Mouse (Mus musculus) urinary bladder, postnatal 10 days (tissue): ENCODE measurements around the gene Sumf1.

ENCODE experiments used
- DNase-seq: peaks from one replicate; pipeline ENCODE4 v3.0.0; 2022; ENCODE audit warnings: low spot score

Gene Sumf1

DNA sequence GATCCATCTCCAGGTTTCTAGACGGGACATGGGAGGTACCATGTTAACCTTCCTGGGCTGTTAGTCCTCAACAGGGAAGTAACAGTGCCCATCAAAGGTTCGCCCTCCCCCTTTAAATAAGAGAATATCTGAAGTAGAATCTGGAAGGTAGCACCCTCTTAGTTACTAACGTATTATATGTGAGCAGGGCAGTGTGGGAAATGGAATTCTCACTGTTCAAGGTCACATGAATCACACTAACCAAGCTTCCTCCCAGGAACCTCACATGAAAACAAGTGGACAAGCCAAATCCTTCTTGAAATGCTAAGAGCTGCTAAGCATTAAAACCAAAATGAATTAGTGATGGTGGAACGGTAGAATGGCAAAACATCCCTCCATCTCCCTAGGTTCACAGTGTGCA lies 38.7 kb downstream of the Sumf1 start:
- no peak for DNase-seq

GRCm38 (mm10) chr6:108145941-108146588 lies 39.3 kb downstream of the Sumf1 start:
- no peak for DNase-seq

DNA sequence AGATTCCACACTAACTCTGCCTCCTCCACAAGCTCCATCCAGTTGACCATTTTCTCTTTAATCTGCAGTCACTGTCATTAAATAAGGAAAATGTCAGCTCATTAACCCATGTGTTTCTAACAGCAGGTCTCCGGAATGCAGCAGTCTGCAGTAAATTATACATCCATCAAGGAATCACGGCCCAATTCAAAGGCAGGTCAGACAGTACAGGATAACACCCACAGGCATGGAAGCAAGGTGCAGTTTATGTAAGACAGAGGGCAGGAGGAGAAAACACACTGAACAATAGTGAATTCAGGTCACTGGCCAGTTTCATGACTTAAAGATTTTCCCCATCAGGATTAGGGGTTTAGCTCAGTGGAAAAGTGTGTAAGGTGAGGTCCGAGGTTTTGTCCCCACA lies 40.1 kb downstream of the Sumf1 start:
- DNase-seq, result no peak

GRCm38 (mm10) chr6:108142796-108143195 lies 42.6 kb downstream of the Sumf1 start:
- no peak for DNase-seq

GRCm38 (mm10) chr6:108140722-108141490 lies 44.5 kb downstream of the Sumf1 start:
- DNase-seq, result no peak

DNA sequence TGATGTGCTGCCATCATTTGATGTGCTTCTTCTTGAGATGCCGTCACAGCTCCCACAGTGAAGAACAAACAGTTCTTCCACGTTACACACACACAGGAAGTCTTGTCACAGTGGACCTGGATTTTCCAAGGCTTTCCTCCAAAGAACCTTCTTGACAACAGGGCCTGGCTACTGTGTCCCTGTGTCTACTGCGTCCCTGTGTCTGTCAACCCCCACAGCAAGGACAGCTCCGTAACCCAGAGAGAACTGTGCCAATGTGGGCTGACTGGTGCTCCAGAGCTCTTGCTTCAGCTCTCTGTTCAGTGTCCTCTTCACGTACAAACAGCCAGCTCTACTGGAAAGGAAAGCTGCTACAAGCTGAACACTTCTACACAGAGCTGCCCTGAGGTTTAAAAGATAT lies 48.4 kb downstream of the Sumf1 start:
- no peak for DNase-seq

- no peak for DNase-seq
These were observed 49.1 kb downstream of the Sumf1 start for GRCm38 (mm10) chr6:108136286-108136685.

- DNase-seq, result no peak
These were observed 53.0 kb downstream of the Sumf1 start for GRCm38 (mm10) chr6:108132268-108132935.

- no peak for DNase-seq
These were observed 54.7 kb downstream of the Sumf1 start for GRCm38 (mm10) chr6:108130718-108131117.

DNA sequence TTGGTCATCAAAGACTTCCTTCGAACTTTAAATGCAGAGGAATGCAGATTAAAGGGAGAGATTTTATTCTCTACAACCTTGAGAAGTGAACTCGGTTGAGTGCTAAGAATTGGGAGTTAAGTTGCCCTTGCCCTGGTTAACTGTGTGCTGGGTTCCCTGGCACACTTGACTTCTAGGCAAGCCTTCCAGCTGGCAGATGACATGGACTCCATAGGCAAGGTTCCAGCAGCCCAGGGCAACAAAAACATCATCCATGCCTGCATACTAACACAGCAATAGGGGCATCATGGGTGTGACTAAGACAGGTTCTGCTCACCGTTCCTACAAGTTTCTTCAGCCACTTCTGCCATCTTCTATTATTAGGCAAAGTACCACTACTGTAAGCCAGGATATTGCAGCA lies 58.8 kb downstream of the Sumf1 start:
- no peak for DNase-seq

- DNase-seq, result no peak
These were observed 59.9 kb downstream of the Sumf1 start for GRCm38 (mm10) chr6:108125474-108125873.

- no peak for DNase-seq
These were observed 67.5 kb downstream of the Sumf1 start for GRCm38 (mm10) chr6:108117881-108118280.

- DNase-seq, result no peak
These were observed 70.4 kb downstream of the Sumf1 start for GRCm38 (mm10) chr6:108114971-108115370.

DNA sequence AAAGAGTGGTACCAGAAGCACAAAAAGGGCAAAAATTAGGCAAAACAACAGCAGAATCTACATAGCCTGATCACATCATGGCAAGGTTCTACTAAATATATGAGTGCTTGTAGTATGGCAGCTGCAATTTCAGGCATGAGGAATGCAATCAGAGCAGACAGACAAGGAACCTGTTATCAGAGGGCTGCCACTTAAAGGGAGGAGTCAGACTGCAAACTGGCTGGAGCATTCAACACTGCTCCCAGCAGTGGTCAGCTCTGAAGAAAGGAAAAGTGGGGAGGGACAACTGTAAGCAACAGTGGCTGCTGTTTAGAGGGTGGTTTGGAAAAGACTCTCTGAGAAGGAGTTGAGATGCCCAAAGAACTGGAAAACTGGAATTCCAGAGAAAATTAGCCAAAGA lies 73.7 kb downstream of the Sumf1 start:
- DNase-seq, result no peak

DNA sequence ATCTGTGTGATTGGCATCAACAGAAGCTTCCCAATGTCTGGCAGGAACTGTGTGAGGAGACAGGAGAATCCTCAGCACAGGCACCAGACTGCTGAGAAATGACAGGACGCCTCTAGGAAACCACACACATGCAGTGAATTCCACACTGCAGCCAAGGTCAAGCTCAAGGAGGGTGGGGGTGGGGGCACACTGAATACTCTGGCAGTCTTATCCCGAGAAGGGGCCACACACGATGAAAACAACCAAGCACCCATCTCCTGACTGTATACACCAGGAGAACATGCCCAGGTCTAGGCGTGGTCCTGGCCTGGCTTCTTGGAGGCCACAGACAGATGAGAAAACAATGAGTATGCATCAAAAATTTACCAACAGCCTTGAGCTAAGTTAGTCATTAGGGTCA lies 75.0 kb downstream of the Sumf1 start:
- no peak for DNase-seq

- no peak for DNase-seq
These were observed 78.0 kb downstream of the Sumf1 start for GRCm38 (mm10) chr6:108107376-108107775.

DNA sequence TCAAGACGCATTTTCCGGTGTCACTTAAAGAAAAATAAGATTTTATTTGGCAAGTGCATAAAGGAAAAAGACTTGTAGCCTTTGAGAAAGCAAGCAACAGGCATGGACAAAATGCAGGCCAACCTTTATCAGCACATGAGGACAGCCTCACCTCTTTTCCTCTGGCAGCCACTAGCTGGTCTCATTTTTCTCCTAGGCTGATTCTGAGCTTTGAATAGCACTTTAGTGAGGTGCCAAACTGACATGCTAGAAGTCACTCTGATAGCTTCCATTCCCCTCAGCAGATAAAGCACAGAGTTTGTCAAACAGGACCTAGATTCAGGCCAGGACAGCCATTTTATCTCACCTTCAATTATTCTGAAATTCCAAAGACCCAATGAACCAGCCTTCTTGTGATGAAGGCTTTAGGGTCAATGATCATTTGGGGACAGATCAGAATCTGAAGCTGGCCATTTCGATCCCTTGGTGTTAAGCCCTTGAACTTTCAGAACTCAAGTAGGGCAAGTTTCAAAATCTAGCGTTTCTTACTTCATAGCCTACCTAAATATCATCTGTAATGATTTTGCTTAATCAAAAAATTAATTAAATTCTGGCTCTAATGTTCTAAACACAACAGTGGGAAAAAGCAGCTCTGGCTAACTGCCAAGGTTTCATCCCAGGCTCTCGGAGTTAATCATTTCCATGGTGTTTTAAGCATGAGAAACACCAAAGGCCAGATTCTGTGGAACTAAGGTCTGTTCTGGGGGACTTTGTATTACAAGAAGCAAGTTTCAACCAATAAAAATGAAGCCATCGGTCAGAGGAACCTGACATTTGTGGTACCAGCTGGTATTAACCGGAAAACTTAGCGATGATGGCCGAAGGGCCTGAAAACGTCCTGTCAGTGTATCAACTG lies 83.2 kb downstream of the Sumf1 start:
- no peak for DNase-seq

- no peak for DNase-seq
These were observed 86.5 kb downstream of the Sumf1 start for GRCm38 (mm10) chr6:108098846-108099217.

DNA sequence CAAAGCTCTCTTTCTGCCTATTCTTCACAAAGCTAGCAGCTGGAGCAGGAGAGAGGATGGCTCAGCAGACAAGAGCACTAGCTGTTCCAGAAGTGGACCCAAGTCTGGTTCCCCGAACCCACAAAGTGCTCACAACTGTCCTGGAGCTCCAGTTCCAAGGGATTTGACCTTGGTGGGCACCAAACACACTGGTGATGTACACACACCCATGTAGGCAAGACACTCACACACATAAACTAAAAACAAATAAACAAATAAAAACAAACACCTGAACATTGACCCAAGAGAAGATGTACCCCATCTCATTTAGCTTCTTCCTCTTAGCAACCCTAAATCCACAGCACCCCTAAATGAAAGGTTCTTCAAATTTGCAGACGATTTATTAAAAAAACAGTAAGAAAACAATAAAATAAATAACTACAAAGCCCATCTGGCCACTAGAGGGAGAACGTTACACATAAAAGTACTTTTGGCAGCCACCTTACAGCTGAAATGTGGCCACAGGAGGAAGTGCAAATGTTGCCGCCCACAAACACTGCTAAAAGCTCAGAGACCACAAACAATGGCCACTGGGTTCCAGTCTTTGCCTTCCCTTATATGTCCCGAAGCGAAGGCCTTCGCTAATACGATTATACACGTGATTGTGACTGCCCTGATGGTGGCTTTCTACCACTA lies 87.1 kb downstream of the Sumf1 start:
- DNase-seq, result no peak

- no peak for DNase-seq
These were observed 89.9 kb downstream of the Sumf1 start for GRCm38 (mm10) chr6:108095445-108095844.

GRCm38 (mm10) chr6:108093449-108093848 lies 91.9 kb downstream of the Sumf1 start:
- no peak for DNase-seq

- DNase-seq, result no peak
These were observed 92.7 kb downstream of the Sumf1 start for GRCm38 (mm10) chr6:108092646-108093045.
